Mouse (Mus musculus) CD4-positive, CD25-positive, alpha-beta regulatory T cell, adult 4 months (primary cell): ENCODE data around the gene Marcksl1. TPM values are rescaled to one million over a fixed set of nuclear protein-coding genes. Genes with fewer than 3 reads are reported as not detected.

Experiments
- ATAC-seq: one replicate; pipeline ENCODE4 v1.8.0; 2017
- polyA plus RNA-seq, 2 experiments: library from polyadenylated mRNA; unstranded; fragments of 100-300 nt; shearing (Covaris generic); gene quantifications; one replicate each; pipeline ENCODE4 v1.2.1; 2017

Gene Marcksl1
- polyA plus RNA-seq, 2 experiments from 2014 or later = 2.3 to 2.6 TPM

DNA sequence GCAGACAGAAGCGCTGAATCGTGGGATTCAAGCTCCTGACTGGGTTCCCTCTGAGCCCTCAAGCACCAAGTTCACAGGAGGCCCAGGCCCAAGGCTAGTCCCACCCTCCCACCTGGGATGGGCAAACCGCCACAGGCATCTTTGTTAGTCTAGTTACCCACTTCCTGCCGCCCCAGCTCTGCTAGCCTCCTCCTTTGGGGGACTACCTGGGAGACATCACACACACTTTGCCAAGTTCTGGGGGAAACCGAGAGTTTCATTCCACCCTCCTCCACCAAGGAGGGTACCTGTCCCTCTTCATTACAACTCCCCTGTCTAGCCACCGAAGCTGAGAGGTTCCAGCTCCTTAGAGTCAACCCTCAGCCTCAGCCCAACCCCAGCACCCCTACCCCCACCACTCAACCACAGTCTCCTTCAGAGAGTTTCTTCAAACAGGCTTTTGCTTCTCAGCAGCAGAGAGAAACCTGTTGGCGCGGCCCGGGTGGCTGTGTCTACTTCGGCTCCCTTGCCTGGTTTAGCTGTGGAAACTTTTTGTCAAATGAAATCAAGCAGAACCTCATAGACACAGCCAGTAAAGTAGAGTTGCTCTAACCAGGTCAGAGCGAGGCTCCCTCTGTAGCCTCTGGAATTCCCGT lies 45.1 kb downstream of the Marcksl1 start:
- peak; percentile 84 for ATAC-seq

DNA sequence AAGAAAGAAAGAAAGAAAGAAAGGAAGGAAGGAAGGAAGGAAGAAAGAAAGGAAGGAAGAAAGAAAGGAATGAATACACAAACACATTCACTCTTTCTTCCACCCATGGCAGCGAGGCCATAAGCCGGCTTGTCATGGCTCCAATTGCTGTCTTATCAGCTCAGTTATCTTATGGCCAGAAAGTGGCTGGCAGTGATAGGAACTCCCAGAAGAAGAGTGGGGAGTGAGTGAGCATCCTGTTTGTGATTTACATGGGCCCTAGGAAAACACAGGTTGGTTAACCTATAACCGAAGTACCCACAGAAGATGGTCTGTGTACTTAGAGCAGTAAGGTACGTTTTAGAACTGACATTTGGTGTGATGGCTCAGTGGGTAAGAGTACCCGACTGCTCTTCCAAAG lies 47.8 kb downstream of the Marcksl1 start:
- no peak for ATAC-seq

DNA sequence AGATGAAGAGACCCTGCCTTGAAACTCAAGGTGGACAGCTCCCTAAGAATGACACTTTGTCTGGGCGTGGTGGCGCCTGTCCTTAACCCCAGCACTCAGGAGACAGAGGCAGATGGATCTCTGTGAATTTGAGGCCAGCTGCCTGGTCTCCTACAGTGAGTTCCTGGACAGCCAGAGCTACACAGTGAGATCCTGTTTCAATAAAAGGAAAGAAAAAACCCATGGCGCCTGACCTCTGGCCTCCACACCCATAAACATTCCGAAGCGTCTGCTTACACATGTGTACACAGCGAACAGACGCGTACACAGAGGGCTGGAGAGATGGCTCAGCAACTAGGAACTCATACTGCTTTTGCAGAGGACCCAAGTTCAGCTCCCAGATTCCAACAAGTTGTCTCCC lies 50.3 kb downstream of the Marcksl1 start:
- ATAC-seq = no peak

DNA sequence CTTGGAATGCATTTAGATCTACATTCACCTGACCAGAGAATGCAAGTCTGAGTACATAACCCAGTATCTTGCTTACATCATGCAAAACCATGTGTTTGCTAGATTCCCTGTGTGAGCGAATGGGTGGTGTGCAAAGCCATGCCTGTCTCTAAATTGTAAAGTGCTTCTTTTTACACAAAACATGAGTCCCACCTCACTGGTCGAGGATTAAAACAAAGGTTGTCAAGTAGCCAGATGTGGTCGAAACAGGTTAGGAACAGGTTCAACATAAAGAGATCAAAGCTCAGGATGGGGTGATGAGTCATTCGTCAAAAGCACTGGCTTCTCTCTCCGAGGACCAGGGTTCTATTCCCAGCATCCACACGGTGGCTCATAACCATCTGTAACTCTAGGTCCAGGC lies 51.8 kb downstream of the Marcksl1 start:
- ATAC-seq = peak; percentile 53

Other genes with a start within 250 kb of the Marcksl1 start
- gene Sync, start 226.0 kb upstream of the Marcksl1 start, polyA plus RNA-seq = under 1 TPM in 1 of 2 experiments, not detected in 1; 0.46 TPM
- gene Rbbp4, start 178.2 kb upstream of the Marcksl1 start, polyA plus RNA-seq = 100 to 1,000 TPM; 252 to 315 TPM
- gene Zbtb8os, start 177.9 kb upstream of the Marcksl1 start, polyA plus RNA-seq = 10 to 100 TPM; 79.6 to 86.0 TPM
- gene Zbtb8a, start 135.5 kb upstream of the Marcksl1 start, polyA plus RNA-seq = 1 to 10 TPM; 9.6 to 9.8 TPM
- gene Zbtb8b, start 72.7 kb upstream of the Marcksl1 start, polyA plus RNA-seq = not detected
- 10 to 100 TPM; 30.8 to 37.9 TPM for gene Bsdc1, start 52.0 kb upstream of the Marcksl1 start, polyA plus RNA-seq
- gene Tssk3, start 22.6 kb upstream of the Marcksl1 start, polyA plus RNA-seq = not detected
- gene Fam229a, start 22.4 kb upstream of the Marcksl1 start, polyA plus RNA-seq = not detected
- 100 to 1,000 TPM; 270 to 328 TPM for gene Hdac1, start 29.1 kb downstream of the Marcksl1 start, polyA plus RNA-seq
- gene Lck, start 60.1 kb downstream of the Marcksl1 start, polyA plus RNA-seq = 1,000 to 10,000 TPM; 1,549 to 2,173 TPM
- under 1 TPM in 1 of 2 experiments, not detected in 1; 0.86 TPM for gene Fam167b, start 65.0 kb downstream of the Marcksl1 start, polyA plus RNA-seq
- 100 to 1,000 TPM; 337 to 353 TPM for gene Eif3i, start 87.1 kb downstream of the Marcksl1 start, polyA plus RNA-seq
- 100 to 1,000 TPM; 254 to 306 TPM for gene Tmem234, start 87.1 kb downstream of the Marcksl1 start, polyA plus RNA-seq
- 1 to 10 TPM; 3.9 to 7.0 TPM for gene Dcdc2b, start 100.7 kb downstream of the Marcksl1 start, polyA plus RNA-seq
- 10 to 100 TPM; 48.4 to 68.7 TPM for gene Iqcc, start 105.5 kb downstream of the Marcksl1 start, polyA plus RNA-seq
- 10 to 100 TPM; 28.6 to 39.5 TPM for gene Ccdc28b, start 110.4 kb downstream of the Marcksl1 start, polyA plus RNA-seq
- 10 to 100 TPM; 19.8 to 29.3 TPM for gene Txlna, start 127.5 kb downstream of the Marcksl1 start, polyA plus RNA-seq
- gene Kpna6, start 159.2 kb downstream of the Marcksl1 start, polyA plus RNA-seq = 10 to 100 TPM; 11.8 to 12.0 TPM
- gene Tmem39b, start 183.3 kb downstream of the Marcksl1 start, polyA plus RNA-seq = 10 to 100 TPM in 1 of 2 experiments, 1 to 10 TPM in 1; 8.1 to 16.8 TPM
- gene Khdrbs1, start 228.7 kb downstream of the Marcksl1 start, polyA plus RNA-seq = 10 to 100 TPM; 24.8 to 39.1 TPM